Comparison of ENCODE assay signal across 7 mouse cellular contexts in genomic region chr19:38015180-38015872, GRCm38 (mm10). TPM values are rescaled to one million over a fixed set of nuclear protein-coding genes. Genes with fewer than 3 reads are reported as not detected.
A peak's percentile ranks its signal among the peaks of the same experiment; 100 is the strongest.
DNase-seq lines count a peak whose midpoint lies in the region; ATAC-seq and TF ChIP-seq lines count a peak whose summit lies in the region.

No protein-coding gene starts in this region.

- H3K27me3 ChIP-seq in heart, embryonic 12.5 days (replicated peaks), result no peaks in the 10 kb centered on the region
- H3K27me3 ChIP-seq in kidney, embryonic 16.5 days (ENCODE audit: insufficient read depth, low read length), result no peaks in the 10 kb centered on the region
- H3K27me3 ChIP-seq in limb, embryonic 13.5 days, result no peaks in the 10 kb centered on the region

- peak; percentile 81 for DNase-seq in adrenal gland, postnatal 14 days
- DNase-seq in monocyte, adult 2 months (ENCODE audit: low read depth in 1 of 2, low spot score in 2 of 2), result peak; percentile 35 to 40

- H3K9me3 ChIP-seq in heart, embryonic 12.5 days (replicated peaks), result no peaks in the 10 kb centered on the region
- no peaks in the 10 kb centered on the region for H3K9me3 ChIP-seq in kidney, embryonic 16.5 days (ENCODE audit: low read length)
- H3K9me3 ChIP-seq in limb, embryonic 13.5 days, result no peaks in the 10 kb centered on the region

- no peaks in the 10 kb centered on the region for H3K36me3 ChIP-seq in heart, embryonic 12.5 days
- H3K36me3 ChIP-seq in kidney, embryonic 16.5 days (ENCODE audit: insufficient read depth, low read length), result no peaks in the 10 kb centered on the region
- no peaks in the 10 kb centered on the region for H3K36me3 ChIP-seq in limb, embryonic 13.5 days

- ATAC-seq in heart, embryonic 12.5 days (ENCODE audit: insufficient number of reproducible peaks, low FRiP score), result peak; percentile 79
- peak; percentile 95 for ATAC-seq in kidney, embryonic 16.5 days (ENCODE audit: low FRiP score, low TSS enrichment)
- ATAC-seq in limb, embryonic 13.5 days (ENCODE audit: low FRiP score, low read depth), result peak; percentile 95
- no peak for ATAC-seq in erythroblast, adult 5-6 weeks (replicated peaks; ENCODE audit: low FRiP score, poor library complexity, severe bottlenecking)

- no peak overlapping the region for H3K9ac ChIP-seq in heart, embryonic 12.5 days
- no peak overlapping the region for H3K9ac ChIP-seq in kidney, embryonic 16.5 days (replicated peaks; ENCODE audit: low read length)
- no peak overlapping the region for H3K9ac ChIP-seq in limb, embryonic 13.5 days

- H3K27ac ChIP-seq in embryonic fibroblast, embryonic 13.5 days (ENCODE audit: insufficient read depth, low read length), result peak overlapping the region; percentile 89
- no peak overlapping the region for H3K27ac ChIP-seq in heart, embryonic 12.5 days (ENCODE audit: poor library complexity, severe bottlenecking)
- peak overlapping the region; percentile 23; the same call in 1 of the 2 replicates for H3K27ac ChIP-seq in kidney, embryonic 16.5 days (ENCODE audit: low read length)
- H3K27ac ChIP-seq in limb, embryonic 13.5 days, result peak overlapping the region; percentile 39

- no peak overlapping the region for H3K4me3 ChIP-seq in embryonic fibroblast, embryonic 13.5 days (ENCODE audit: insufficient read depth, low read length)
- no peak overlapping the region for H3K4me3 ChIP-seq in heart, embryonic 12.5 days
- no peak overlapping the region for H3K4me3 ChIP-seq in kidney, embryonic 16.5 days (ENCODE audit: low read length)
- H3K4me3 ChIP-seq in limb, embryonic 13.5 days, result no peak overlapping the region

- TF ChIP-seq POLR2A in embryonic fibroblast, embryonic 13.5 days (IDR thresholded peaks at IDR 0.05; ENCODE audit: low read depth, low read length), result no peak

- TF ChIP-seq CTCF in embryonic fibroblast, embryonic 13.5 days (IDR thresholded peaks at IDR 0.05; ENCODE audit: borderline replicate concordance, insufficient read depth, low read length), result no peak

- 7% methylated on average over 1 of the region's 1 CpGs for WGBS in heart, embryonic 12.5 days
- 4% methylated on average over 1 of the region's 1 CpGs for WGBS in kidney, embryonic 16.5 days
- 0% methylated on average over 1 of the region's 1 CpGs for WGBS in limb, embryonic 13.5 days

- H3K4me1 ChIP-seq in embryonic fibroblast, embryonic 13.5 days (ENCODE audit: control insufficient read depth, insufficient read depth, low read length), result peaks cover 28% of the 10 kb centered on the region
- H3K4me1 ChIP-seq in heart, embryonic 12.5 days (replicated peaks), result peaks cover 6% of the 10 kb centered on the region
- H3K4me1 ChIP-seq in kidney, embryonic 16.5 days (ENCODE audit: insufficient read depth, low read length), result peaks cover 6% of the 10 kb centered on the region; the same call in 1 of the 2 replicates
- peaks cover 9% of the 10 kb centered on the region for H3K4me1 ChIP-seq in limb, embryonic 13.5 days

- no peak overlapping the region for H3K4me2 ChIP-seq in heart, embryonic 12.5 days
- H3K4me2 ChIP-seq in kidney, embryonic 16.5 days (replicated peaks; ENCODE audit: low read depth, low read length), result no peak overlapping the region
- H3K4me2 ChIP-seq in limb, embryonic 13.5 days (replicated peaks), result no peak overlapping the region

RNA-seq across cellular contexts. Expression of gene Myof, which starts 28.1 kb away (rescaled TPM):
- total RNA-seq in adrenal gland, postnatal 14 days (2021), result 17.2 and 20.7 TPM in 2 replicates
- polyA plus RNA-seq in embryonic fibroblast, embryonic 13.5 days (2011; ENCODE audit: insufficient read length, low read depth, missing spikeins), result 228 and 282 TPM in 2 replicates
- polyA plus RNA-seq in heart, embryonic 12.5 days (2016; fragmentation: Nextera tagmentation; extraction: Ambion mirVana), result 8.9 and 9.4 TPM in 2 replicates
- 20.9 and 21.0 TPM in 2 replicates for polyA plus RNA-seq in kidney, embryonic 16.5 days (2015; fragmentation: Nextera tagmentation; extraction: Ambion mirVana)
- 12.6 and 14.2 TPM in 2 replicates for polyA plus RNA-seq in limb, embryonic 13.5 days (2015; fragmentation: Nextera tagmentation; extraction: Ambion mirVana)
- 0.96 and 7.7 TPM in 2 replicates for total RNA-seq in erythroblast, adult 5-6 weeks (2015; ENCODE audit: low replicate concordance)
- 0.70 and 1.5 TPM in 2 replicates for total RNA-seq in erythroblast, adult 5-6 weeks (2017; ENCODE audit: low replicate concordance)

RNA-seq across cellular contexts. Expression of gene Cep55, which starts 39.5 kb away (rescaled TPM):
- 8.1 and 8.9 TPM in 2 replicates for total RNA-seq in adrenal gland, postnatal 14 days (2021)
- 17.4 and 24.0 TPM in 2 replicates for polyA plus RNA-seq in embryonic fibroblast, embryonic 13.5 days (2011; ENCODE audit: insufficient read length, low read depth, missing spikeins)
- polyA plus RNA-seq in heart, embryonic 12.5 days (2016; fragmentation: Nextera tagmentation; extraction: Ambion mirVana), result 34.5 and 35.9 TPM in 2 replicates
- polyA plus RNA-seq in kidney, embryonic 16.5 days (2015; fragmentation: Nextera tagmentation; extraction: Ambion mirVana), result 28.2 and 30.3 TPM in 2 replicates
- polyA plus RNA-seq in limb, embryonic 13.5 days (2015; fragmentation: Nextera tagmentation; extraction: Ambion mirVana), result 19.2 and 21.5 TPM in 2 replicates
- 13.6 and 16.5 TPM in 2 replicates for total RNA-seq in erythroblast, adult 5-6 weeks (2015; ENCODE audit: low replicate concordance)
- 6.8 and 17.1 TPM in 2 replicates for total RNA-seq in erythroblast, adult 5-6 weeks (2017; ENCODE audit: low replicate concordance)

Comparison
In these comparisons a context has a peak if more than half of its experiments do, and no peak if none do; other contexts are left out.
1. RNA of gene Myof, which starts 28.1 kb away (polyA plus RNA-seq): 228 to 282 TPM in embryonic fibroblast, embryonic 13.5 days; 20.9 to 21.0 TPM in kidney, embryonic 16.5 days, 12.6 to 14.2 TPM in limb, embryonic 13.5 days and 8.9 to 9.4 TPM in heart, embryonic 12.5 days; every median in the first group is over 10 times any median in the second.